Mouse (Mus musculus): ENCODE data around the gene Dlgap4.

Gene Dlgap4

GRCm38 (mm10) chr2:156717320-156718281, 104.1 kb downstream of the Dlgap4 start:
- DNase-seq (ENCODE audit: low spot score) = no peak

- DNase-seq (ENCODE audit: low spot score) = no peak
Measured at GRCm38 (mm10) chr2:156718793-156719192, 105.3 kb downstream of the Dlgap4 start.

- no peak for DNase-seq (ENCODE audit: low spot score)
Measured at GRCm38 (mm10) chr2:156719549-156720312, 106.2 kb downstream of the Dlgap4 start.

- no peak for DNase-seq (ENCODE audit: low spot score)
Measured at GRCm38 (mm10) chr2:156720313-156720674, 106.8 kb downstream of the Dlgap4 start.

GRCm38 (mm10) chr2:156720675-156721553, 107.4 kb downstream of the Dlgap4 start:
- peak; percentile 91 for DNase-seq (ENCODE audit: low spot score)

GRCm38 (mm10) chr2:156721554-156722070, 108.1 kb downstream of the Dlgap4 start:
- DNase-seq (ENCODE audit: low spot score) = no peak

- DNase-seq (ENCODE audit: low spot score) = no peak
Measured at GRCm38 (mm10) chr2:156722071-156722575, 108.6 kb downstream of the Dlgap4 start.

- no peak for DNase-seq (ENCODE audit: low spot score)
Measured at GRCm38 (mm10) chr2:156722752-156723151, 109.2 kb downstream of the Dlgap4 start.

GRCm38 (mm10) chr2:156723899-156724523, 110.5 kb downstream of the Dlgap4 start:
- no peak for DNase-seq (ENCODE audit: low spot score)

GRCm38 (mm10) chr2:156724871-156725270, 111.4 kb downstream of the Dlgap4 start:
- DNase-seq (ENCODE audit: low spot score) = no peak

GRCm38 (mm10) chr2:156726344-156726743, 112.8 kb downstream of the Dlgap4 start:
- DNase-seq (ENCODE audit: low spot score) = no peak

- no peak for DNase-seq (ENCODE audit: low spot score)
Measured at GRCm38 (mm10) chr2:156726878-156727277, 113.4 kb downstream of the Dlgap4 start.

- no peak for DNase-seq (ENCODE audit: low spot score)
Measured at GRCm38 (mm10) chr2:156729537-156730469, 116.3 kb downstream of the Dlgap4 start.

GRCm38 (mm10) chr2:156730501-156730921, 117.0 kb downstream of the Dlgap4 start:
- DNase-seq (ENCODE audit: low spot score) = no peak

- no peak for DNase-seq (ENCODE audit: low spot score)
Measured at GRCm38 (mm10) chr2:156731592-156731991, 118.1 kb downstream of the Dlgap4 start.

GRCm38 (mm10) chr2:156732109-156732508, 118.6 kb downstream of the Dlgap4 start:
- DNase-seq (ENCODE audit: low spot score) = no peak

GRCm38 (mm10) chr2:156735761-156736335, 122.3 kb downstream of the Dlgap4 start:
- DNase-seq (ENCODE audit: low spot score) = no peak

- DNase-seq (ENCODE audit: low spot score) = no peak
Measured at GRCm38 (mm10) chr2:156736846-156737245, 123.3 kb downstream of the Dlgap4 start.

GRCm38 (mm10) chr2:156737976-156738375, 124.5 kb downstream of the Dlgap4 start:
- no peak for DNase-seq (ENCODE audit: low spot score)
